In genomic region chr11:94521219-94521843, GRCm38 (mm10) we compare ENCODE assay signal across 8 mouse cellular contexts. TPM values are rescaled to one million over a fixed set of nuclear protein-coding genes. Genes with fewer than 3 reads are reported as not detected.
DNase-seq lines count a peak whose midpoint lies in the region; ATAC-seq and TF ChIP-seq lines count a peak whose summit lies in the region.

Gene Mycbpap, minus strand, starts transcription at chr11:94521742.

- TF ChIP-seq POLR2A in embryonic fibroblast, embryonic 13.5 days (IDR thresholded peaks at IDR 0.05; ENCODE audit: low read depth, low read length), result peak; percentile 38; the same call in 1 of the 2 replicates

- peak; percentile 81 for ATAC-seq in lung, embryonic 16.5 days (ENCODE audit: low read depth)

- H3K4me3 ChIP-seq in E14TG2a.4 (replicated peaks; ENCODE audit: low read length), result peak within 1 kb of the TSS; percentile 75
- H3K4me3 ChIP-seq in embryonic fibroblast, embryonic 13.5 days (ENCODE audit: insufficient read depth, low read length), result peak within 1 kb of the TSS; percentile 68
- H3K4me3 ChIP-seq in lung, embryonic 16.5 days (ENCODE audit: low read length), result peak within 1 kb of the TSS; percentile 64

- TF ChIP-seq CTCF in E14TG2a.4 (conservative IDR thresholded peaks at IDR 0.05; ENCODE audit: low read length), result no peak
- TF ChIP-seq CTCF in embryonic fibroblast, embryonic 13.5 days (IDR thresholded peaks at IDR 0.05; ENCODE audit: borderline replicate concordance, insufficient read depth, low read length), result 0 out of 2 replicates have a peak, but pooled peaks have one; percentile 2

- no peak within 1 kb of the TSS for H3K27ac ChIP-seq in embryonic fibroblast, embryonic 13.5 days (ENCODE audit: insufficient read depth, low read length)
- 0 out of 2 replicates have a peak within 1 kb of the TSS, but pooled peaks have one; percentile 14 for H3K27ac ChIP-seq in lung, embryonic 16.5 days (ENCODE audit: low read length)

- intact Hi-C loops in heart, postnatal 36 days (cut with DNase I), result no loop called here

- under 1% methylated on average over 42 of the region's 42 CpGs for WGBS in lung, embryonic 16.5 days

- no peaks in the 10 kb centered on the region for H3K36me3 ChIP-seq in E14TG2a.4 (ENCODE audit: insufficient read depth, low read length)
- no peaks in the 10 kb centered on the region for H3K36me3 ChIP-seq in lung, embryonic 16.5 days (ENCODE audit: control insufficient read depth, insufficient read depth, low read length)

- H3K4me1 ChIP-seq in E14TG2a.4 (replicated peaks; ENCODE audit: low read depth, low read length), result peaks cover 22% of the 10 kb centered on the region
- H3K4me1 ChIP-seq in embryonic fibroblast, embryonic 13.5 days (ENCODE audit: control insufficient read depth, insufficient read depth, low read length), result peaks cover 3% of the 10 kb centered on the region; the same call in 1 of the 2 replicates
- H3K4me1 ChIP-seq in lung, embryonic 16.5 days (replicated peaks; ENCODE audit: control insufficient read depth, insufficient read depth, low read length), result peaks cover 3% of the 10 kb centered on the region; the same call in 1 of the 2 replicates

- DNase-seq in brain, adult 2 months (ENCODE audit: low read depth, low spot score), result peak; percentile 80
- DNase-seq in heart, postnatal 36 days, result peak; percentile 65 to 70
- peak; percentile 22 to 55 for DNase-seq in layer of hippocampus, adult 8-10 months (ENCODE audit: low spot score in 2 of 2)
- peak; percentile 34 for DNase-seq in ovary, adult 18-20 months (ENCODE audit: low spot score)
- peak; percentile 12 to 30 for DNase-seq in thymus, postnatal 36 days

- H3K9ac ChIP-seq in lung, embryonic 16.5 days (ENCODE audit: low read length), result peak within 1 kb of the TSS; percentile 71

- peaks cover 39% of the 10 kb centered on the region for H3K27me3 ChIP-seq in E14TG2a.4 (ENCODE audit: insufficient read depth, low read length)
- H3K27me3 ChIP-seq in lung, embryonic 16.5 days (ENCODE audit: control insufficient read depth, insufficient read depth, low read depth, low read length), result no peaks in the 10 kb centered on the region

- H3K4me2 ChIP-seq in lung, embryonic 16.5 days (ENCODE audit: low read depth, low read length), result peak within 1 kb of the TSS; percentile 91

- no peaks in the 10 kb centered on the region for H3K9me3 ChIP-seq in E14TG2a.4 (ENCODE audit: low read length)
- no peaks in the 10 kb centered on the region for H3K9me3 ChIP-seq in lung, embryonic 16.5 days (ENCODE audit: control insufficient read depth, low read length)

RNA-seq across cellular contexts. Expression of gene Mycbpap, which starts in this region (rescaled TPM):
- 1.6 and 2.0 TPM in 2 replicates for polyA plus RNA-seq in embryonic fibroblast, embryonic 13.5 days (2011; ENCODE audit: insufficient read length, low read depth, missing spikeins)
- total RNA-seq in heart, postnatal 36 days (2021), result 1 to 10 TPM in 1 of 2 experiments, under 1 TPM in 1; 0.89 to 1.3 TPM
- 1 to 10 TPM; 3.1 to 7.6 (median 3.5) TPM for total RNA-seq in layer of hippocampus, adult 8-10 months (2022)
- polyA plus RNA-seq in lung, embryonic 16.5 days (2015; fragmentation: Nextera tagmentation; extraction: Ambion mirVana), result 8.4 and 8.7 TPM in 2 replicates

Comparison
In these comparisons a context has a peak if more than half of its experiments do, and no peak if none do; other contexts are left out.
1. DNase-seq: peak in every context shown above with its lines; median percentile 80 in brain, adult 2 months; 68 in heart, postnatal 36 days; 38 in layer of hippocampus, adult 8-10 months; 34 in ovary, adult 18-20 months; 21 in thymus, postnatal 36 days.